Mouse (Mus musculus) left cerebral cortex, adult 2 months (tissue): ENCODE measurements around the gene Eme2. TPM values are rescaled to one million over a fixed set of nuclear protein-coding genes. Genes with fewer than 3 reads are reported as not detected.
A peak's percentile ranks its signal among the peaks of the same experiment; 100 is the strongest.

ENCODE experiments used
- DNase-seq, 2 experiments: peaks; one replicate each; pipeline ENCODE4 v3.0.0; 2021 to 2022; ENCODE audit warnings: low spot score in 2 of 2, mixed read lengths in 1 of 2; ENCODE audit errors: extremely low spot score in 1 of 2
- H3K27ac ChIP-seq: fragments of 200-600 bp; 2 replicates; pipeline ENCODE4 v1.8.1; 2022
- H3K4me3 ChIP-seq: fragments of 200-600 bp; 2 replicates; pipeline ENCODE4 v1.8.1; 2022
- CTCF ChIP-seq: fragments of 200-600 bp; IDR thresholded peaks from 2 replicates; pipeline ENCODE4 v1.8.1; 2022; ENCODE audit warnings: antibody characterized with exemption, mild to moderate bottlenecking, moderate library complexity
- intact Hi-C: fragments of 180-260 bp; cut with DNase I; formaldehyde crosslinking; loops from one replicate; pipeline ENCODE4 v1.15.1; 2025
- total RNA-seq, 2 experiments: library from RNA; stranded (reverse); gene quantifications; 2 replicates each; pipeline ENCODE4 v1.2.3; 2021

Gene Eme2
- total RNA-seq, 2 experiments from 2014 or later = 54.8 to 55.2 TPM

GRCm38 (mm10) chr17:24923246-24923645 lies 28.4 kb upstream of the Eme2 start:
- intact Hi-C loops = no loop called here
- no peak for TF ChIP-seq CTCF
- no peak overlapping the region for H3K27ac ChIP-seq
- no peak overlapping the region for H3K4me3 ChIP-seq
- DNase-seq = no peak

GRCm38 (mm10) chr17:24913984-24914383 lies 19.1 kb upstream of the Eme2 start:
- intact Hi-C loops = no loop called here
- TF ChIP-seq CTCF = no peak
- Histone ChIP-seq H3K4me3 (no peak overlapping the region), H3K27ac (no peak overlapping the region)
- DNase-seq = no peak

- DNase-seq = no peak
- intact Hi-C loops = no loop called here
- no peak overlapping the region for H3K27ac ChIP-seq
- H3K4me3 ChIP-seq = no peak overlapping the region
- no peak for TF ChIP-seq CTCF
Observed at GRCm38 (mm10) chr17:24907591-24907990, 12.7 kb upstream of the Eme2 start.

GRCm38 (mm10) chr17:24903767-24904166 lies 8.9 kb upstream of the Eme2 start:
- DNase-seq = no peak
- H3K4me3 ChIP-seq = no peak overlapping the region
- peak overlapping the region; percentile 44; the same call in 1 of the 2 replicates for H3K27ac ChIP-seq
- TF ChIP-seq CTCF = no peak
- intact Hi-C loops = no loop called here

- no peak for DNase-seq
- peak; percentile 51 for TF ChIP-seq CTCF
- no peak overlapping the region for H3K4me3 ChIP-seq
- peak overlapping the region; percentile 40; the same call in 1 of the 2 replicates for H3K27ac ChIP-seq
- intact Hi-C loops = no loop called here
Observed at GRCm38 (mm10) chr17:24902671-24903474, 8.0 kb upstream of the Eme2 start.

- DNase-seq = no peak
- Histone ChIP-seq H3K4me3 (no peak overlapping the region), H3K27ac (no peak overlapping the region)
- intact Hi-C loops = no loop called here
- TF ChIP-seq CTCF = no peak
Observed at GRCm38 (mm10) chr17:24902124-24902523, 7.2 kb upstream of the Eme2 start.

- TF ChIP-seq CTCF = no peak
- intact Hi-C loops = no loop called here
- Histone ChIP-seq H3K4me3 (no peak overlapping the region), H3K27ac (peak overlapping the region; percentile 3; the same call in 1 of the 2 replicates)
- no peak for DNase-seq
Observed at GRCm38 (mm10) chr17:24900014-24900413, 5.1 kb upstream of the Eme2 start.

- Histone ChIP-seq H3K27ac (peak overlapping the region; percentile 24; the same call in 1 of the 2 replicates), H3K4me3 (no peak overlapping the region)
- intact Hi-C loops = no loop called here
- TF ChIP-seq CTCF = no peak
- DNase-seq = no peak
Observed at GRCm38 (mm10) chr17:24899153-24899552, 4.3 kb upstream of the Eme2 start.

GRCm38 (mm10) chr17:24898041-24898854 lies 3.4 kb upstream of the Eme2 start:
- Histone ChIP-seq H3K4me3 (no peak overlapping the region), H3K27ac (peak overlapping the region; percentile 57)
- intact Hi-C loops = no loop called here
- no peak for DNase-seq
- no peak for TF ChIP-seq CTCF

GRCm38 (mm10) chr17:24897600-24897999 lies 2.7 kb upstream of the Eme2 start:
- H3K27ac ChIP-seq = peak overlapping the region; percentile 57
- TF ChIP-seq CTCF = no peak

GRCm38 (mm10) chr17:24896993-24897269 lies 2.0 kb upstream of the Eme2 start:
- intact Hi-C loops = no loop called here

More at GRCm38 (mm10) chr17:24897600-24897999, 2.7 kb upstream of the Eme2 start:
- H3K4me3 ChIP-seq = peak overlapping the region; percentile 56
- no peak for DNase-seq
- intact Hi-C loops = no loop called here

GRCm38 (mm10) chr17:24896241-24896992 lies 1.5 kb upstream of the Eme2 start, which contains the start of gene Nme3:
TSS of gene Nme3 (plus strand) at chr17:24896500.
- intact Hi-C loops = no loop called here
- peak within 1 kb of the TSS; percentile 56 for H3K4me3 ChIP-seq
- TF ChIP-seq CTCF = no peak; the same call in none of the 2 replicates
- DNase-seq = peak; percentile 69 to 76
- H3K27ac ChIP-seq = peak within 1 kb of the TSS; percentile 94

More at GRCm38 (mm10) chr17:24896993-24897269, 2.0 kb upstream of the Eme2 start:
- H3K27ac ChIP-seq = peak overlapping the region; percentile 94
- no peak for DNase-seq
- no peak for TF ChIP-seq CTCF
- peak overlapping the region; percentile 56 for H3K4me3 ChIP-seq
